Mouse (Mus musculus) left cerebral cortex, adult 9 months (tissue): ENCODE measurements around the gene Maml3.
A peak's percentile ranks its signal among the peaks of the same experiment; 100 is the strongest.

ENCODE experiments used
- DNase-seq, 2 experiments: peaks; one replicate each; pipeline ENCODE4 v3.0.0; 2022; ENCODE audit warnings: low spot score in 2 of 2

Maml3 gene

DNA sequence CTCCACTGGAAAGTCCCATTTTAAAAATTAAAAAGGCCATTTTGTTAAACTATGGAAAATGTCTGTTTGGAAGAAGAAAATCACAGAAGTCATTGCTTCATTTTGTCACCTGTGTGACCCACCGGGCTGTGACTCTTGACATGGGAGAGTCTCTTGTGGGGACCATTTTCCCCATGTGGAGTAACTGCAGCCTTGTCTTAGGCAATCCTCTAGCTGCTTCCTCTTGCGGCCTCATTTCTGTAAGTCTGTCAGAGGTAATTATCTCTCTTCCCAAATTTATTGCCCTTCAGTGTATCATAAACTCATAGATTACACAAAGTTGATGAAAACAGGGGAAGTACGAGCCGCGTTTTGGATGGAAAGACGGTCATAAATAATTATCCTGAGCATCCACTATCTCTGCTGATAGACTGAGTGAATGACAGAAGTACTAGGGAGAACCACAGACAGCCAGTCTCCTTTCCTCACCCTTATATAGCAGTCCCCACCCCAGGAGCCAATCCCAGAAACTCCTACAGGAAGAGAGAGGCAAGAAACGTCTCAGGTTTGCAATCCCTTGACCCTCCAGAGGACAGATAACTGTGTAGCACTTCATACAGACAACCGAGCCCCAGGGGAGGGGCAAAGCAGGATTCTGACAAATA lies 14.5 kb downstream of the Maml3 start:
- no peak for DNase-seq

DNA sequence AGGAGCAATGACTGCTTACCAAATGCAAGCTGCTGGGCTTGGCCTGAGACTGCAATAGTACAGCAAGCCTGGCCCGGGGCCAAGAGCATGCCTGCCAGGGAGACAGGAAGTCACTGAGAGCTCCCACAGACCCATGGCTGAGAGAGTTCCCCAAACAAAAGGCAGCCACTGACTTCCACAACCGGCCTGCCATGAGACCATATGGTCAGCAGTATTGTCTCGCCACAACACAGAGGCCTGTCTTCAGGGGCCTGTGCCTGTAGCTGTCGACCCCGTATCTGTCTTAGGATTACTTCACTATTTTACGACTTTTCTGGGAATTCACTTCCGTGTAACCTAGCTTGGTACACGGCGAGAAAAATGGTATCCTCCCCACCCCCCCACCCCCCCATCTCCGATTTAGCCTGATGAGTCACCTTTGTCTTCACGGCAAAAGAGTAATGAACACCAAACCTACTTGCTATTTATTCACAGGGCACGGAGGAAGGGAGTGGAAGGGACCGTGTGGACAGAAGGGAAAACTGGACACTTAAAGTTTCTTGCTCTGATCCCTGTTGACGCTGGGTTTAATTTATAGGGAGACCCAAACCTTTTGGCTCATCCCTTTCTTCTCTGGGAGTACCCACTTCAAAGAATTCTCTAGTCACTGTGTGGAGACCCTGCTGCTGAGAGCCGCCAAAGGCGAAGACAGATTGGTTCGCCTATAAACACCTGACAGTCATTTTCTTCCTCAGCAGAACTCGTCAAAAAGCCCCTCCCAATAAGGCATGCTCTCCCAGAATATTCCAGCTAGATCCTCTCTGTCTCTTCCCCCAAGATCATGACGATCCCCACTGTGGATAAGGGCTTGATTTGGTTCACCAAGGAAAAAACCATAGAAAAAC lies 16.2 kb downstream of the Maml3 start:
- DNase-seq: peak; percentile 68 to 87

GRCm38 (mm10) chr3:52087636-52088280 lies 17.1 kb downstream of the Maml3 start:
- DNase-seq: peak in 1 of 2 experiments; percentile 25

GRCm38 (mm10) chr3:52078763-52079162 lies 26.1 kb downstream of the Maml3 start:
- DNase-seq: no peak

DNA sequence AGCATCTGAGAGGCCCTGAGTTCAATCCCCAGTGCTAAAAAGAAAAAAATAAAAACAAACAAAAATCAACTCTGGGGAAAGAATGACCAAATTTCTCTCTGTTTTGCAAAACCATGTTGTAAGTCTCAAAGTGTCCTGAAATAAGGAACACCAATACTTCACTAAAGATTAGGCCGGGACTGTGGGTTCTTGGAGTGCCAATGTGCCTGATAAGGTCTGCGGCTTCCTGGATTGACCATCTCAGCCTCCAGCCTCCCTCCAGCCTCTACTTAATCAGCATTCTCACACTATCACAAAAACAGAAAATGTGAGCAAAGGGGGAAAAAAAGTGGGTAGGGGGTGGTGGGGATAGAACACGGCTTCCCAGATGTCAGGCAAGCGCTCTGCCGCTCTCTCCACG lies 30.9 kb downstream of the Maml3 start:
- DNase-seq: no peak

DNA sequence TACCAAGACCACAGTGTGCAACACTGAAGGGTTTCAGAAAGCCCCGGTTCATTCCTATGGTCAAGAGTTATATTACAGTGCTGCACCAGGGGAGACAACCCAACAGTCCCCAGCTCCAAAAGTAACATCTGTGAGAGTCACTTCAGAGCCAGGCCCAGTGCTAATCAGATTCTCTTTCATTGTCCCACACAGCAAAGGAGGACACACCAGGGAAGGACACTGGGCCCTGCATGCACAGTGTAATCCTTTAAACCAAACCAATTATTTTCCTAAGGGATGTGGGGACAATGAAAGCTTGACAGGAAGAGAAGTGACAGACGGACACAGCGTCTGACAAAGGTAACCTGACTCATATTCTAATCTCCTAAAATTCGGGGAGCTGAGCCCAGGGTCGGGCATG lies 32.9 kb downstream of the Maml3 start:
- no peak for DNase-seq

DNA sequence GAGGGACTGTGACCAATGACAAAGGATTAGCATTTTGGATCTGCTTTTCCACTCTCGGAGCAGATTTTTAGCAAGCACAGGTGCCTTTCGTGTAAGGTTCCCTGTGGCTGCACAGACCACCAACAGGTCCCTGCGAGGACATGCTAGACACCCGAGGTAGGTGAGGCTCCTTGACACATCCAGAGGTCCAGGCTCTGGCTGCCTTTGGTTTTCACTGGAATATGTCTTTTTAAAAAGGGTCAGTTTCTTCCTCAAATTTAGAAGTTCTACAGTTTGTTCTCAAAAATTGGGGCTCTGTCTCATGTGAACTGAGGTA lies 34.8 kb downstream of the Maml3 start:
- DNase-seq: no peak

DNA sequence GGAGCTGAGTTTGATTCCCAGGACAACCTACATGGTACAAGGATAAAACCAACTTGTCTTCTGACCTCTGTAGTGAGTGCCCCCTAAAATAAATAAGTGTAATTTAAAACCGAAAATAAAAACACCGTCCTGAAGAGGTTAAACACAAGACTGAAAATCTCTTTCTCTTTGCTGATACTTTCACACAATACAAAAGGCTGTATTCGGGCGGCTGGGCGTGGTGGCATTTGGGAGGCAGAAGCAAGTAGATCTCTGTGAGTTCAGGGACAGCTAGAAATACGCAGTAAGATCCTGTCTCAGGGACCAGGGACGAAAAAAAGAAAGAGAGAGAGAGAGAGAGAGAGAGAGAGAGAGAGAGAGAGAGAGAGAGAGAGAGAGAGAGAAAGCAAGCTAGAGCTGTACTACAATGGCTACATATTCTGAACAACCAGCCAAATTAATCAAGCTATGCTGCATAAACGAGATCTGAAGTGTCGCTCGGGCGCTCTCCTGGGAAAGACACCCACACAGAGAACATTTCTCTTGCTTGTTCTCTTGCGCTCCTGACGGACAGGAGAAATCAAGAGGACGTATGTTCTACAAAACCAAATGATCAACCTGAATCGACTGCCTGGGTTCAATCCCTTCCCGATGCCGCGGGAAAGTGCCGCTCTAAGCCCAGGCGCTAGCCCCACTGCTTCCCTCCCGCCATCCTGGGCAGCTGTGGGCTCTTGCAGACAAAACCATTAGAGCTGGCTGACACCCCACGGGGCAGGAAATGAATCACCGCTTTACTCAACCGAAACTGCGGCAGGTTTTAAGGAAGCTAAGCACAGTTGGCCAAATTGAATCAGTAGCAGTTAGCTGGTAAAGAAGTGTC lies 35.3 kb downstream of the Maml3 start:
- peak; percentile 42 to 79 for DNase-seq

DNA sequence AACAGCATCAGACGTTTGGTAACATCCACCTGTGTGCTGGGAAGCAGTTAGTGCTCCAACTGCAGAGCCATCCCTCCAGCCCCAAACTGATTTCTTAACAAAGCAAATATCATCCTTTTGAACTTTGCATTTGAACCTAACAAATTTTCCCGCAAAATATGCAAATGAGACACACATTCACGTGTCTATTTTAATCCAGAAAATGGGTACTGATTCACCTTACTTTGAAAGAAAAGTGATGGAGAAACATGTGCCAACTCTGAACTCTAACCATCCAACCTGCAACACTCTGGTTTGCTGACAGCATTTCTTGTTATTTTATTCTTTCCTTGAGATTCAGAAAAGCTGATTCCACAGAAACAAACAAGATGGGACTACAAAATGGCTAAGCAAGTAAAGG lies 36.0 kb downstream of the Maml3 start:
- DNase-seq: no peak

DNA sequence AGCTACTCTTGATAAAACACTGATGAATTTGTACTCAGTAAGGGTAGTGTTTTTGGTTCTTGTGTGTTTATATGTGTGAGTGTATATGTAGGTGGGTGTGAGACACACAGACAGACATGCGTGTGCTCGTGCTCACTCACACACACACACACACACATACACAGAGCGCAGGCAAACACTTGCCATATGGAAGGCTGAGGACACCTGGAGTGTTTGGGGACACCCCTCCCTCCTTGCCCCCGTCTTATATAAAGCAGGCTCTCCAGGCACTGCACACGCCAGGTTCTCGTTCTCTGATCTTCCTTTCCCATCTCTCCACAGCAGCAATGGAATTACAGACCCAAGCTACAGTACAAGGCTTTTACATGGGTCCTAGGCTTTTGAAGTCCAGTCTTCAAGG lies 37.7 kb downstream of the Maml3 start:
- no peak for DNase-seq

DNA sequence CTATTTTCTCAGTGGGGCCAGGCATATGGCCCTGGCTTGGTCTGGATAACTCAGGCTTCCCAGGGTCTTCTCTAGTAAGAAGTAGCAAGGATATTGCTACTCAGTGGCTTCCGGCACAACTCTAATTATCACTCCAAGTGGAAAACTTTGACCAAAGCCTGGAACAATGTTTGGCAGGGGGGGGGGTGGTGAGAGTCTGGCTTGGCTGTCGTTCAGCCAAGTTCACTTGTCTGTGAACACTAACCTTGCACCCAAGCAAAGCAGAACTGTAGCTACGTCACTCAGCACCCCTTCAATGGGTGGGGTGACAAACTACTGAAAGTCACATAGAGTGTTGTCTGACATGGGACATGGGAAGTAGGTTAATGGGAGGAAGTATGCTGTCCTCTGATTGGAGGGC lies 38.7 kb downstream of the Maml3 start:
- DNase-seq: no peak

GRCm38 (mm10) chr3:52063261-52063655 lies 41.6 kb downstream of the Maml3 start:
- DNase-seq: no peak

- no peak for DNase-seq
Observed at GRCm38 (mm10) chr3:52062389-52063260, 42.3 kb downstream of the Maml3 start.

GRCm38 (mm10) chr3:52061472-52062388 lies 43.1 kb downstream of the Maml3 start:
- DNase-seq: no peak

GRCm38 (mm10) chr3:52060886-52061285 lies 44.0 kb downstream of the Maml3 start:
- DNase-seq: no peak

- DNase-seq: no peak
Observed at GRCm38 (mm10) chr3:52051801-52052200, 53.1 kb downstream of the Maml3 start.

- DNase-seq: no peak
Observed at GRCm38 (mm10) chr3:52048082-52048481, 56.8 kb downstream of the Maml3 start.

DNA sequence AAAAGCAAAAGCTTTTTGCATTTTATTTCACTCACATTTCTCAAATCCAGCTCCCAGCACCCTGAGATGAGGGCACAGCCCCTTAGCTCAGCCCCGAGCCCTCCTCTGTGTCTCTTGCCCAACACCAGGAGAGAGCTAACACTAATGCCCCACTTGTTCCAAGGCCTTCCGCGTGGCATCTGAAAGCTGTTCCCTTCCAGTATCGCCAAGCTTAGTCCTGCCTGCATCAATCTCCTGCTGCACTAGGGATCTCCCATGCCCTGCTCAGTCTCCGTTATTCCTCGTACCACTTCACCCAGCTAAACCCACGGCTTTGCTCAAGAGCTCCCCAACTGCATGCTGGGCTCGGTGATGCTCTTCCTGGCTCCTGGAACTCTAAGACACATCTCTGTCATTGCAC lies 57.3 kb downstream of the Maml3 start:
- DNase-seq: no peak

- DNase-seq: peak; percentile 76 to 92
Observed at GRCm38 (mm10) chr3:52046895-52047372, 57.9 kb downstream of the Maml3 start.
